Mouse (Mus musculus) embryo, embryonic 10 days (tissue): ENCODE measurements around the gene Flot1.

Experiments used
- DNase-seq: peaks from one replicate; pipeline ENCODE4 v3.0.0-alpha.2; 2015; ENCODE audit warnings: low spot score

Gene Flot1

GRCm38 (mm10) chr17:35810900-35811648 is 12.0 kb upstream of the Flot1 start:
- DNase-seq: no peak

GRCm38 (mm10) chr17:35812307-35812706 is 10.7 kb upstream of the Flot1 start:
- no peak for DNase-seq

GRCm38 (mm10) chr17:35812736-35813135 is 10.3 kb upstream of the Flot1 start:
- no peak for DNase-seq

GRCm38 (mm10) chr17:35813245-35813647 is 9.8 kb upstream of the Flot1 start:
- DNase-seq: no peak

GRCm38 (mm10) chr17:35813653-35814052 is 9.4 kb upstream of the Flot1 start:
- DNase-seq: no peak

- DNase-seq: no peak
Observed at GRCm38 (mm10) chr17:35814678-35815077, 8.4 kb upstream of the Flot1 start.

- DNase-seq: no peak
Observed at GRCm38 (mm10) chr17:35815836-35816235, 7.2 kb upstream of the Flot1 start.

GRCm38 (mm10) chr17:35816686-35817085 is 6.3 kb upstream of the Flot1 start:
- no peak for DNase-seq

- DNase-seq: peak; percentile 38
Observed at GRCm38 (mm10) chr17:35817226-35817625, 5.8 kb upstream of the Flot1 start.

- no peak for DNase-seq
Observed at GRCm38 (mm10) chr17:35820111-35820510, 2.9 kb upstream of the Flot1 start.

GRCm38 (mm10) chr17:35821439-35822430 is 1.3 kb upstream of the Flot1 start, which contains the start of gene Ier3:
Ier3 (plus strand) TSS chr17:35821684.
- DNase-seq: peak; percentile 78

GRCm38 (mm10) chr17:35822564-35822963 is 466 bp upstream of the Flot1 start:
- no peak for DNase-seq

- DNase-seq: peak; percentile 40
Observed at GRCm38 (mm10) chr17:35824402-35824801, 1.4 kb downstream of the Flot1 start.

- no peak for DNase-seq
Observed at GRCm38 (mm10) chr17:35825109-35825850, 2.2 kb downstream of the Flot1 start.

- DNase-seq: peak; percentile 93
Observed at GRCm38 (mm10) chr17:35829737-35830136, 6.7 kb downstream of the Flot1 start.

- peak; percentile 45 for DNase-seq
Observed at GRCm38 (mm10) chr17:35832400-35833238, 9.6 kb downstream of the Flot1 start.

- DNase-seq: peak; percentile 49
Observed at GRCm38 (mm10) chr17:35833239-35833751, 10.3 kb downstream of the Flot1 start.

GRCm38 (mm10) chr17:35833894-35834293 is 10.9 kb downstream of the Flot1 start:
- DNase-seq: no peak

GRCm38 (mm10) chr17:35834696-35835422 is 11.8 kb downstream of the Flot1 start:
- peak; percentile 15 for DNase-seq
